Mouse (Mus musculus) ES-E14 (cell line): ENCODE data around the gene Sox18.

ENCODE experiments used
- ZC3H11A ChIP-seq: IDR thresholded peaks from 2 replicates; pipeline ENCODE4 v1.6.1; 2012; ENCODE audit warnings: low read depth, mild to moderate bottlenecking, inconsistent platforms, low read length, borderline replicate concordance
- ZNF384 ChIP-seq: IDR thresholded peaks from 2 replicates; pipeline ENCODE4 v1.6.1; 2012; ENCODE audit warnings: low read depth, low read length, inconsistent platforms

GRCm38 (mm10) chr2:181676424-181676823 lies 5.0 kb upstream of the Sox18 start:
- TF ChIP-seq ZNF384 (no peak), ZC3H11A (no peak)
